Mouse (Mus musculus) heart, embryonic 14.5 days (tissue): ENCODE data around the gene Rac2. TPM values are rescaled to one million over a fixed set of nuclear protein-coding genes. Genes with fewer than 3 reads are reported as not detected.

ENCODE experiments used
- ATAC-seq: fragments of 200-750 bp; cut with Nextera tagmentation; 2 replicates; pipeline ENCODE4 v1.8.0; 2017; ENCODE audit warnings: low read depth, moderate TSS enrichment; ENCODE audit not compliant: insufficient number of reproducible peaks, insufficient read depth, low FRiP score
- H3K27ac ChIP-seq, 2 experiments: fragments of 200-500 bp in 1 of 2; fragments of 300-500 bp in 1 of 2; sonication (generic) in 1 of 2; replicated peaks in 1 of 2; 2 replicates each; pipeline ENCODE4 v1.5.1; 2012 to 2014; ENCODE audit warnings: low read depth in 2 of 2, low read length in 2 of 2, control low read depth in 1 of 2, mild to moderate bottlenecking in 1 of 2, mixed read lengths in 1 of 2; ENCODE audit not compliant: control insufficient read depth in 1 of 2, insufficient read depth in 1 of 2
- H3K27me3 ChIP-seq: fragments of 300-500 bp; sonication (generic); 2 replicates; pipeline ENCODE4 v1.6.1; 2014; ENCODE audit warnings: mild to moderate bottlenecking, low read length, control low read depth; ENCODE audit not compliant: control insufficient read depth, insufficient read depth
- H3K36me3 ChIP-seq: fragments of 300-500 bp; sonication (generic); 2 replicates; pipeline ENCODE4 v1.6.1; 2014; ENCODE audit warnings: mild to moderate bottlenecking, control low read depth, low read length, mixed read lengths; ENCODE audit not compliant: control insufficient read depth, insufficient read depth
- H3K4me1 ChIP-seq, 2 experiments: fragments of 200-500 bp in 1 of 2; fragments of 300-500 bp in 1 of 2; sonication (generic) in 1 of 2; 2 replicates each; pipeline ENCODE4 v1.6.1; 2012 to 2014; ENCODE audit warnings: low read length in 2 of 2, control low read depth in 1 of 2, mixed read lengths in 1 of 2; ENCODE audit not compliant: control insufficient read depth in 2 of 2, insufficient read depth in 2 of 2
- H3K4me2 ChIP-seq: fragments of 300-500 bp; sonication (generic); 2 replicates; pipeline ENCODE4 v1.6.1; 2014; ENCODE audit warnings: mild to moderate bottlenecking, low read length
- H3K4me3 ChIP-seq, 2 experiments: fragments of 200-500 bp in 1 of 2; fragments of 300-500 bp in 1 of 2; sonication (generic) in 1 of 2; 2 replicates each; pipeline ENCODE4 v1.5.1; 2012 to 2014; ENCODE audit warnings: low read length in 2 of 2, mild to moderate bottlenecking in 2 of 2, control low read depth in 1 of 2, low read depth in 1 of 2, moderate library complexity in 1 of 2; ENCODE audit not compliant: control insufficient read depth in 1 of 2, insufficient read depth in 1 of 2
- H3K9ac ChIP-seq: fragments of 300-500 bp; sonication (generic); 2 replicates; pipeline ENCODE4 v1.6.1; 2014; ENCODE audit warnings: mild to moderate bottlenecking, low read length
- H3K9me3 ChIP-seq: fragments of 300-500 bp; sonication (generic); 2 replicates; pipeline ENCODE4 v1.6.1; 2016; ENCODE audit warnings: low read length, control low read depth; ENCODE audit not compliant: control insufficient read depth
- WGBS: fragments of 180-500 bp; shearing (Covaris S2); extraction: QIAGEN DNeasy Blood & Tissue Kit; methylation state at CpG from one replicate; pipeline ENCODE4 v1.1.7; 2014; 5-methylcytosine and 5-hydroxymethylcytosine counted together
- polyA plus RNA-seq: library from polyadenylated mRNA; unstranded; fragments of >200 nt; fragmentation: Nextera tagmentation; extraction: Ambion mirVana; gene quantifications from 2 replicates; pipeline ENCODE4 v1.2.1, GENCODE M21; 2014

The Rac2 gene
- polyA plus RNA-seq, 1 experiment from 2014 or later: 8.1 TPM

GRCm38 (mm10) chr15:78570170-78570569, 2.4 kb downstream of the Rac2 start:
- Histone ChIP-seq H3K4me3 (no peak overlapping the region), H3K9me3 (no peaks in the 10 kb centered on the region), H3K4me2 (no peak overlapping the region), H3K27ac (no peak overlapping the region), H3K9ac (no peak overlapping the region), H3K27me3 (no peaks in the 10 kb centered on the region), H3K4me1 (peaks cover 10 to 14% of the 10 kb centered on the region in 2 experiments), H3K36me3 (no peaks in the 10 kb centered on the region)
- 98% methylated on average over 5 of the region's 5 CpGs for WGBS
- no peak for ATAC-seq

DNA sequence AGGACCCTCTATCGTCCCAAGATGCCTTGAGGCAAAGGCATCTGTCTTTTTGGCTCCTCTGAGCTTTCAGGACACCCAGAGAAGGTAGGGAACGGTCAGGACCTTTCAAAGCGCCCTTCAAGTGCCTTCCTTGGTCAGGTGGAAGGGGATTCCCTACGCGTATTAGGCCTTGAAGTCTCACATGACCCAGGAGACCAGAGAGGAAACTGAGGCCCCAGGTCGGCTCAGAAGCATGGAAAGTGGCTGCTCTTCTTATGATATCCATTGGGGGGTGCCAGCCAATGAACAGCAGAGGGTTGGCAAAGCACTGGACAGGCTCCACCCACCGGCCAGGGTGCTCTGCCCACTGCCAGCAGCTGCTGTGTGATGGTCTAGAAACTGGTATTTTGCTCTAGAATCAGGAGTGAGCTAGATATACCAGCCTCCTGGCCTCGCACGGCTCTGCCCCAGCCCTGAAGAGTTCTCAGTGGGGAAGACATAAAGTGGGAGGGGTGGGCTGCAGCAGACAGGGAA, 4.9 kb downstream of the Rac2 start:
- Histone ChIP-seq H3K36me3 (no peaks in the 10 kb centered on the region), H3K27me3 (no peaks in the 10 kb centered on the region), H3K4me2 (no peak overlapping the region), H3K4me1 (peaks cover 10 to 14% of the 10 kb centered on the region in 2 experiments), H3K9ac (no peak overlapping the region), H3K27ac (no peak overlapping the region), H3K9me3 (no peaks in the 10 kb centered on the region), H3K4me3 (no peak overlapping the region)
- ATAC-seq: no peak
- WGBS: 69% methylated on average over 9 of the region's 9 CpGs

GRCm38 (mm10) chr15:78564764-78565435, 7.7 kb downstream of the Rac2 start:
- no peak overlapping the region for H3K4me2 ChIP-seq
- H3K27ac ChIP-seq: no peak overlapping the region
- no peaks in the 10 kb centered on the region for H3K9me3 ChIP-seq
- H3K4me3 ChIP-seq: no peak overlapping the region
- H3K36me3 ChIP-seq: no peaks in the 10 kb centered on the region
- ATAC-seq: no peak
- no peaks in the 10 kb centered on the region for H3K27me3 ChIP-seq
- 54% methylated on average over 11 of the region's 11 CpGs for WGBS
- no peak overlapping the region for H3K9ac ChIP-seq
- H3K4me1 ChIP-seq: no peaks in the 10 kb centered on the region

DNA sequence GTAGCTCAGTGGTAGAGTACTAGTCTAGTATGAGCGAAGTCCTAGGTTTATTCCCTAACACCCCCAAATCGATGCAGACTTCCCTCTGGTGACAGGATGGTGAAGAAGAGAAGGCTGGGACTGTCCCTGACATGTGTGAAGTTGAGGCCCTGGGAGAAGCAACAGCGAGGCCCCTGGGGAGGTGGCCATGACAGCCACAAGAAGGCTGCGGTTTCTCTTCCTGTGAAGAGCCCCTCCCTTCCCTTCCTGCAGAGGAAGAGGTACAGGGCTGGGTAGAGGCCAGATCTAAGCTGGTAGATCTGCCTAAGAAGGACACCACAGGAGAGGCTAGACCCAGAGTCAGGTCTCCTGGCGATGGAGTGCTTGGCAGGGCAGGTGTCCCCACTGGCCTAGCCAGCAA, 8.6 kb downstream of the Rac2 start:
- Histone ChIP-seq H3K27me3 (no peaks in the 10 kb centered on the region), H3K9ac (no peak overlapping the region), H3K27ac (no peak overlapping the region), H3K4me3 (no peak overlapping the region), H3K4me1 (no peaks in the 10 kb centered on the region), H3K9me3 (no peaks in the 10 kb centered on the region), H3K4me2 (no peak overlapping the region), H3K36me3 (no peaks in the 10 kb centered on the region)
- no peak for ATAC-seq
- WGBS: 72% methylated on average over 5 of the region's 5 CpGs

DNA sequence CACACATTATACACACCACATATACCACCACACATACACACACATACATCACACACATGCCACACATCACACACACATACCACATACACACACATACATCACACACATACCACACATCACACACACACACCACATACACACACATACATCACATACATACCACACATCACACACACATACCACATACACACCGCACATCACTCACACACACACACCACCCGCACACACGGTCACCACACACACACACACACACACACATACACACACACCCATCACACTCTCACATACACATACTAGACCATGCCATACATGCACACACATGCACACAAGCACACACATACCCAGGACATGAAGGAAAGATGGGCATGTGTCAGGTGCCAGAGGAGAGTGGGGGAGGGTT, 9.2 kb downstream of the Rac2 start:
- H3K27ac ChIP-seq: no peak overlapping the region
- H3K4me3 ChIP-seq: no peak overlapping the region
- WGBS: 92% methylated on average over 3 of the region's 3 CpGs

GRCm38 (mm10) chr15:78559141-78559979, 13.2 kb downstream of the Rac2 start:
- Histone ChIP-seq H3K9ac (no peak overlapping the region), H3K4me2 (no peak overlapping the region), H3K4me3 (no peak overlapping the region), H3K9me3 (no peaks in the 10 kb centered on the region), H3K4me1 (no peaks in the 10 kb centered on the region), H3K27ac (no peak overlapping the region), H3K27me3 (no peaks in the 10 kb centered on the region), H3K36me3 (no peaks in the 10 kb centered on the region)
- WGBS: 68% methylated on average over 11 of the region's 11 CpGs
- no peak for ATAC-seq

More for the DNA sequence above, 9.2 kb downstream of the Rac2 start:
- ATAC-seq: no peak
- Histone ChIP-seq H3K4me2 (no peak overlapping the region), H3K27me3 (no peaks in the 10 kb centered on the region), H3K4me1 (no peaks in the 10 kb centered on the region), H3K9me3 (no peaks in the 10 kb centered on the region), H3K36me3 (no peaks in the 10 kb centered on the region), H3K9ac (no peak overlapping the region)

- no peak for ATAC-seq
- Histone ChIP-seq H3K9ac (no peak overlapping the region), H3K4me2 (no peak overlapping the region), H3K36me3 (no peaks in the 10 kb centered on the region), H3K27ac (no peak overlapping the region), H3K4me1 (no peaks in the 10 kb centered on the region), H3K4me3 (no peak overlapping the region), H3K9me3 (0 out of 2 replicates have a peak, but pooled peaks cover 3% of the 10 kb centered on the region), H3K27me3 (no peaks in the 10 kb centered on the region)
- 55% methylated on average over 10 of the region's 10 CpGs for WGBS
Measured at GRCm38 (mm10) chr15:78557693-78558535, 14.7 kb downstream of the Rac2 start.
